Mouse (Mus musculus): ENCODE measurements around the gene Gfer.

- TF ChIP-seq CTCF (IDR thresholded peaks at IDR 0.05; ENCODE audit: insufficient read depth, low read depth, low read length) = no peak; the same call in 1 of the 2 replicates
- TF ChIP-seq POLR2A (IDR thresholded peaks at IDR 0.05; ENCODE audit: insufficient read depth, low read depth, low read length) = no peak
Observed at GRCm38 (mm10) chr17:24676187-24676586, 19.8 kb downstream of the Gfer start.

Measured in olfactory bulb, adult 2 months (tissue).